Mouse (Mus musculus): ENCODE data around the gene H2afx. TPM values are rescaled to one million over a fixed set of nuclear protein-coding genes. Genes with fewer than 3 reads are reported as not detected.
"Not testable (repeated sequence)": the region's sequence is repeated elsewhere in the genome, so short reads cannot be mapped to it uniquely, and the experiment has no call there.

Gene H2afx
- polyA plus RNA-seq, 1 experiment from 2014 or later: 498 TPM

DNA sequence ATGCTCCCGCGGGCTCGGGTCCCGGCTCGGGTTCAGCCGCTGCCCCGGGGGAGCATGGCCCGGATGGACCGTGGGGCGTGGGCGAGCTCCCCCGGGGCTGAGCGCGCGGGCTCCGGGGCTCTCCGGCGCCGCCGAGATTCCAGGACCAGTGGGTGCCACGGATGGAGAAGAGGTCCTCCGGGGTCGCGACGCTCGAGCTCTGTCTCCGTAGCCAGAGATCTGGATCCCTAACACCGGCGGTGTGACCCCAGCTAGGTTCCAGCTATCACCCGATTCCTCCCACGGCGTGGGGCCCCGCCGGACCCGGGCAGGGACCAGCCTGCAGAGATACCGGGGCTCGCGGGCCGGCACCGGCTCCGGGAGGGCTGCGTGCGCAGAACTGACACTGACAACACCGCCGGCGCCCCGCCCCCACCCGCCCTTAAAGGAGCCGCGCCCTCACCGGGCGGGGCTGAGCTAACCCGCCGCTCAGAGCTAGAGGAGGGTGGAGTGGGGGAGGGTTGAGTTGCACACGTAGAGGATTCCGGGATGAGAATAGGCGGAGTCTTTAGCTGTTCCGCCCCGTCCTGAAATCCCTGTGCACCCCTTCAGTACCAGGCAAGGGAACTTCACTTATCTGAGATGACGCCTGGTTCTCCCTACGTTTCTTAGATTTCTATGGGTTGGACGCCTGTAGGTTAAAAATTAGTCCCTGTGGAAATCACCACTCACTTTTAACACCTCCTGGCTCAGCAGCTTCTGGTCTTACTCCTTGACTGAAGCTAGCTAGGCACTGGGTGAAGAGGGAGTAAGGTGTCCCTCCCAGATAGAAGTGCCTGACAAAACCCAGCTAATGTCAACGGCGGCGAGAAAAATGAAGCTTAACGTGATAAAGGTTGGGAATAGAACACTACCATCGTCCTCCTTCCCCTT is 14.4 kb upstream of the H2afx start, which contains the start of gene C2cd2l:
Gene C2cd2l (minus strand): TSS at position 399 of the 912 bp plus-strand sequence.
- Histone ChIP-seq H3K9me3 (ENCODE audit: control insufficient read depth, low read length) (no peaks in the 10 kb centered on the region), H3K9ac (ENCODE audit: low read length) (peak within 1 kb of the TSS; percentile 87), H3K27ac (ENCODE audit: low read depth, low read length) (peak within 1 kb of the TSS; percentile 18), H3K27me3 (ENCODE audit: control insufficient read depth, insufficient read depth, low read length) (no peaks in the 10 kb centered on the region), H3K4me3 (ENCODE audit: low read depth, low read length) (peak within 1 kb of the TSS; percentile 92), H3K36me3 (ENCODE audit: control insufficient read depth, insufficient read depth, low read length) (peaks cover 4% of the 10 kb centered on the region; the same call in 1 of the 2 replicates), H3K4me1 (replicated peaks; ENCODE audit: control insufficient read depth, insufficient read depth, low read length) (peaks cover 16% of the 10 kb centered on the region; the same call in 1 of the 2 replicates), H3K4me2 (ENCODE audit: low read depth, low read length, severe bottlenecking) (peak within 1 kb of the TSS; percentile 94)
- WGBS: under 1% methylated on average over 67 of the region's 67 CpGs
- DNase-seq (ENCODE audit: low spot score) (peak; percentile 97), ATAC-seq (replicated peaks; ENCODE audit: low FRiP score) (peak; percentile 97)

DNA sequence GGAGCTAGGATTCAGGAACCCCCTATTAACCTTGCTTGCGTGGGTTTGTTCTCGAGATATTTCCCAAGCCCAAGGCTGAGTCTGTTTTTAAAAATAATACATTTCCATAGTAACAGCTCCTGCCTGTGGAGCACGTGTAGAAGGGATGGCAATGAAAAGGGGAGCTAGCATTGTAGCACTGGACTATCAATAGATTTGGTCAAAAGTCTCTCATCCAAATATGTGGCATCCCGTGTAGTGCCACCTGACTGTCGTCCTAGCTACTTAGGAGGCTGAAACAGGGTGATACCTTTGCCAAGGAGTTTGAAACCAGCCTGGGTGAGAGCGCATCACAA is 13.7 kb upstream of the H2afx start:
- no peaks in the 10 kb centered on the region for H3K27me3 ChIP-seq (ENCODE audit: control insufficient read depth, insufficient read depth, low read length)
- DNase-seq (ENCODE audit: low spot score): no peak
- H3K27ac ChIP-seq (ENCODE audit: low read depth, low read length): no peak overlapping the region
- WGBS: 30% methylated on average over 6 of the region's 6 CpGs
- peak overlapping the region; percentile 87 for H3K9ac ChIP-seq (ENCODE audit: low read length)
- peaks cover 18% of the 10 kb centered on the region; the same call in 1 of the 2 replicates for H3K4me1 ChIP-seq (replicated peaks; ENCODE audit: control insufficient read depth, insufficient read depth, low read length)
- H3K4me3 ChIP-seq (ENCODE audit: low read depth, low read length): peak overlapping the region; percentile 92
- H3K36me3 ChIP-seq (ENCODE audit: control insufficient read depth, insufficient read depth, low read length): peaks cover 2% of the 10 kb centered on the region; the same call in 1 of the 2 replicates
- H3K4me2 ChIP-seq (ENCODE audit: low read depth, low read length, severe bottlenecking): peak overlapping the region; percentile 56
- H3K9me3 ChIP-seq (ENCODE audit: control insufficient read depth, low read length): no peaks in the 10 kb centered on the region
- ATAC-seq (replicated peaks; ENCODE audit: low FRiP score): no peak

GRCm38 (mm10) chr9:44323656-44324055 is 10.8 kb upstream of the H2afx start:
- peaks cover 13% of the 10 kb centered on the region; the same call in 1 of the 2 replicates for H3K4me1 ChIP-seq (replicated peaks; ENCODE audit: control insufficient read depth, insufficient read depth, low read length)
- H3K36me3 ChIP-seq (ENCODE audit: control insufficient read depth, insufficient read depth, low read length); H3K27ac ChIP-seq (ENCODE audit: low read depth, low read length); H3K9ac ChIP-seq (ENCODE audit: low read length); H3K9me3 ChIP-seq (ENCODE audit: control insufficient read depth, low read length); H3K4me2 ChIP-seq (ENCODE audit: low read depth, low read length, severe bottlenecking); ATAC-seq (replicated peaks; ENCODE audit: low FRiP score); DNase-seq (ENCODE audit: low spot score); H3K27me3 ChIP-seq (ENCODE audit: control insufficient read depth, insufficient read depth, low read length); H3K4me3 ChIP-seq (ENCODE audit: low read depth, low read length): not testable (repeated sequence)
- WGBS: 75% methylated on average over 4 of the region's 4 CpGs

GRCm38 (mm10) chr9:44324147-44324546 is 10.3 kb upstream of the H2afx start:
- no peak overlapping the region for H3K4me3 ChIP-seq (ENCODE audit: low read depth, low read length)
- H3K9ac ChIP-seq (ENCODE audit: low read length): no peak overlapping the region
- H3K36me3 ChIP-seq (ENCODE audit: control insufficient read depth, insufficient read depth, low read length): no peaks in the 10 kb centered on the region
- ATAC-seq (replicated peaks; ENCODE audit: low FRiP score): no peak
- no peak overlapping the region for H3K27ac ChIP-seq (ENCODE audit: low read depth, low read length)
- H3K4me2 ChIP-seq (ENCODE audit: low read depth, low read length, severe bottlenecking): no peak overlapping the region
- H3K9me3 ChIP-seq (ENCODE audit: control insufficient read depth, low read length): no peaks in the 10 kb centered on the region
- DNase-seq (ENCODE audit: low spot score): no peak
- H3K27me3 ChIP-seq (ENCODE audit: control insufficient read depth, insufficient read depth, low read length): no peaks in the 10 kb centered on the region
- peaks cover 9% of the 10 kb centered on the region; the same call in 1 of the 2 replicates for H3K4me1 ChIP-seq (replicated peaks; ENCODE audit: control insufficient read depth, insufficient read depth, low read length)
- 86% methylated on average over 6 of the region's 6 CpGs for WGBS

DNA sequence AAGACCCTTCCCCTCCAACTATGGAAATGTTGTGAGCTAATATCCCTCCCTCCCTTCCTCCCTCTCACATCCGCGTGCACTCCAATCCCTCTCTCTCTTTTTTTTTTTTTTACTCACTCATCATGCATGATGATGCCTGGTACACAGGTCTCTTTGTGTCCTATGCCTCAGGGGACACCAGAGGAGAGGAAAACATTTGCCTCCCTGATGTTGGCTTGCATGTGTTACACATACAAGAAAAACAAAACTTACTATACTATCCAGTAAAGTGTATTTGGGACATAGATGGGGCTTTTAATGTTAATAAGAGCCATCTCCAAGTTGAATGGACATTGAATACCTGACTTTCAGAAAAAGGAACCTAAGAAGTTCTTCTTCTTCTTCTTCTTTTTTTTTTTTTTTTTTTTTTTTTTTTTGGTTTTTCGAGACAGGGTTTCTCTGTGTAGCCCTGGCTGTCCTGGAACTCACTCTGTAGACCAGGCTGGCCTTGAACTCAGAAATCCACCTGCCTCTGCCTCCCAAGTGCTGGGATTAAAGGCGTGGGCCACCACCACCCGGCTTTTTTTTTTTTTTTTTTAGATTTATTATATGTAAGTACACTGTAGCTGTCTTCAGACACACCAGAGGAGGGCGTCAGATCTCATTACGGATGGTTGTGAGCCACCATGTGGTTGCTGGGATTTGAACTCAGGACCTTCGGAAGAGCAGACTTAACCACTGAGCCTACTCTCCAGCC is 9.3 kb upstream of the H2afx start:
- not testable (repeated sequence) for H3K4me3 ChIP-seq (ENCODE audit: low read depth, low read length); ATAC-seq (replicated peaks; ENCODE audit: low FRiP score)
- peak overlapping the region; percentile 93; the same call in 1 of the 2 replicates for H3K9ac ChIP-seq (ENCODE audit: low read length)

DNA sequence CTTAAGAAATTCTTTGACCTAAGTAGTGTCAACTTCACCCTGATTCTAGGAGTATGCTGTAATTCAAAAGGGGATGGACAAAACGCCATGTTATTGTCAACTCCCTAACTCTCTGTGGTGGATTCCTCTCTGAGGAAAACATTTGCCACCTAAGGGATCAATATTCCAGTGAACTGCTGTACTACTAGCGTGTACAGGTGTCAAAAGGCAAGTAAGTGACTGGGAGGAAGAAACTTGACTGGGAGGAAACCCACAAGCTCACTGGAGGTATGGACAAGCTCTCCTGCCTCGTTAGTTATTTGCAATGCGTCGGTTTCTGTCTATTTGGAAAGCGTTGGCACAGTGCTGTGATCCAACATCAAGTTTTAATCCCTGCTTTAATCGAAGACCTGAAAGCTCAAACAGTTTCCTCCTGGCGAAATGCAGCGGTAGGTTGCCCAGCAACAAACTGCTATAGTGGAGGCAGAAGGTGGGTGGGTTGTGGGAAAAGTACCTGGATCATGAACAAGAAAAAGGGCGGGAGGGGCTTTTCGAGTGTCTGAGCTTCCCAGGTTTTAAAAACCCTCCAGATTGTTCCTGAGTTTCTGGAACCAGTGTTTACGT is 8.6 kb upstream of the H2afx start, which contains the start of gene Dpagt1:
Gene Dpagt1 (plus strand): TSS at position 252 of the 603 bp plus-strand sequence.
- no peak; the same call in 1 of the 2 replicates for ATAC-seq (replicated peaks; ENCODE audit: low FRiP score)

More for the DNA sequence above, 9.3 kb upstream of the H2afx start:
- not testable (repeated sequence) for H3K9me3 ChIP-seq (ENCODE audit: control insufficient read depth, low read length); DNase-seq (ENCODE audit: low spot score); H3K36me3 ChIP-seq (ENCODE audit: control insufficient read depth, insufficient read depth, low read length); H3K27me3 ChIP-seq (ENCODE audit: control insufficient read depth, insufficient read depth, low read length); H3K4me1 ChIP-seq (replicated peaks; ENCODE audit: control insufficient read depth, insufficient read depth, low read length); H3K27ac ChIP-seq (ENCODE audit: low read depth, low read length)
- WGBS: 66% methylated on average over 7 of the region's 8 CpGs
- peak overlapping the region; percentile 75; the same call in 1 of the 2 replicates for H3K4me2 ChIP-seq (ENCODE audit: low read depth, low read length, severe bottlenecking)

GRCm38 (mm10) chr9:44326371-44327063 is 8.0 kb upstream of the H2afx start:
- peak overlapping the region; percentile 78 for H3K4me3 ChIP-seq (ENCODE audit: low read depth, low read length)
- WGBS: under 1% methylated on average over 38 of the region's 38 CpGs

More for the DNA sequence above, 8.6 kb upstream of the H2afx start, which contains the start of gene Dpagt1:
- peak within 1 kb of the TSS; percentile 75 for H3K4me2 ChIP-seq (ENCODE audit: low read depth, low read length, severe bottlenecking)
- 3% methylated on average over 12 of the region's 12 CpGs for WGBS
- DNase-seq (ENCODE audit: low spot score): peak; percentile 59
- no peaks in the 10 kb centered on the region for H3K27me3 ChIP-seq (ENCODE audit: control insufficient read depth, insufficient read depth, low read length)
- H3K4me1 ChIP-seq (replicated peaks; ENCODE audit: control insufficient read depth, insufficient read depth, low read length): peaks cover 4% of the 10 kb centered on the region; the same call in 1 of the 2 replicates
- H3K4me3 ChIP-seq (ENCODE audit: low read depth, low read length): peak within 1 kb of the TSS; percentile 78
- no peaks in the 10 kb centered on the region for H3K9me3 ChIP-seq (ENCODE audit: control insufficient read depth, low read length)
- H3K36me3 ChIP-seq (ENCODE audit: control insufficient read depth, insufficient read depth, low read length): no peaks in the 10 kb centered on the region; the same call in 1 of the 2 replicates
- peak within 1 kb of the TSS; percentile 93 for H3K9ac ChIP-seq (ENCODE audit: low read length)
- peak within 1 kb of the TSS; percentile 87 for H3K27ac ChIP-seq (ENCODE audit: low read depth, low read length)

More at GRCm38 (mm10) chr9:44326371-44327063, 8.0 kb upstream of the H2afx start:
- Histone ChIP-seq H3K9ac (ENCODE audit: low read length) (peak overlapping the region; percentile 93), H3K4me2 (ENCODE audit: low read depth, low read length, severe bottlenecking) (peak overlapping the region; percentile 75), H3K27me3 (ENCODE audit: control insufficient read depth, insufficient read depth, low read length) (no peaks in the 10 kb centered on the region), H3K27ac (ENCODE audit: low read depth, low read length) (peak overlapping the region; percentile 87), H3K4me1 (replicated peaks; ENCODE audit: control insufficient read depth, insufficient read depth, low read length) (peaks cover 4% of the 10 kb centered on the region; the same call in 1 of the 2 replicates), H3K9me3 (ENCODE audit: control insufficient read depth, low read length) (no peaks in the 10 kb centered on the region), H3K36me3 (ENCODE audit: control insufficient read depth, insufficient read depth, low read length) (no peaks in the 10 kb centered on the region; the same call in 1 of the 2 replicates)
- ATAC-seq (replicated peaks; ENCODE audit: low FRiP score): peak; percentile 80
- peak; percentile 87 for DNase-seq (ENCODE audit: low spot score)

All from forebrain, embryonic 11.5 days (tissue).